Mouse (Mus musculus) midbrain, embryonic 12.5 days (tissue): ENCODE results near the gene Klf7. TPM values are rescaled to one million over a fixed set of nuclear protein-coding genes. Genes with fewer than 3 reads are reported as not detected.
"Not testable (repeated sequence)": the region's sequence is repeated elsewhere in the genome, so short reads cannot be mapped to it uniquely, and the experiment has no call there.

ENCODE experiments used
- ATAC-seq: fragments of 200-750 bp; cut with Nextera tagmentation; 2 replicates; pipeline ENCODE4 v1.8.0; 2017; ENCODE audit warnings: low read depth, moderate TSS enrichment, moderate library complexity; ENCODE audit not compliant: low FRiP score
- H3K27ac ChIP-seq: fragments of 300-500 bp; sonication (generic); replicated peaks from 2 replicates; pipeline ENCODE4 v1.5.1; 2016; ENCODE audit warnings: mild to moderate bottlenecking
- H3K27me3 ChIP-seq: fragments of 300-500 bp; sonication (generic); 2 replicates; pipeline ENCODE4 v1.6.1; 2016; ENCODE audit warnings: mild to moderate bottlenecking
- H3K36me3 ChIP-seq: fragments of 300-500 bp; sonication (generic); 2 replicates; pipeline ENCODE4 v1.6.1; 2016
- H3K4me1 ChIP-seq: fragments of 300-500 bp; sonication (generic); 2 replicates; pipeline ENCODE4 v1.6.1; 2016
- H3K4me2 ChIP-seq: fragments of 300-500 bp; sonication (generic); replicated peaks from 2 replicates; pipeline ENCODE4 v1.6.1; 2016; ENCODE audit warnings: mild to moderate bottlenecking, moderate library complexity
- H3K4me3 ChIP-seq: fragments of 300-500 bp; sonication (generic); 2 replicates; pipeline ENCODE4 v1.5.1; 2016; ENCODE audit warnings: mild to moderate bottlenecking
- H3K9ac ChIP-seq: fragments of 300-500 bp; sonication (generic); replicated peaks from 2 replicates; pipeline ENCODE4 v1.6.1; 2016; ENCODE audit warnings: mild to moderate bottlenecking, moderate library complexity
- H3K9me3 ChIP-seq: fragments of 300-500 bp; sonication (generic); 2 replicates; pipeline ENCODE4 v1.6.1; 2016; ENCODE audit warnings: mild to moderate bottlenecking
- WGBS: fragments of 180-500 bp; shearing (Covaris S2); methylation state at CpG from one replicate; pipeline ENCODE4 v1.1.7; 2016; 5-methylcytosine and 5-hydroxymethylcytosine counted together
- polyA plus RNA-seq: library from polyadenylated mRNA; unstranded; fragments of >200 nt; fragmentation: Nextera tagmentation; extraction: Ambion mirVana; gene quantifications from 2 replicates; pipeline ENCODE4 v1.2.1, GENCODE M21; 2016

Klf7 gene
- polyA plus RNA-seq, 1 experiment from 2014 or later: 40.8 TPM

DNA sequence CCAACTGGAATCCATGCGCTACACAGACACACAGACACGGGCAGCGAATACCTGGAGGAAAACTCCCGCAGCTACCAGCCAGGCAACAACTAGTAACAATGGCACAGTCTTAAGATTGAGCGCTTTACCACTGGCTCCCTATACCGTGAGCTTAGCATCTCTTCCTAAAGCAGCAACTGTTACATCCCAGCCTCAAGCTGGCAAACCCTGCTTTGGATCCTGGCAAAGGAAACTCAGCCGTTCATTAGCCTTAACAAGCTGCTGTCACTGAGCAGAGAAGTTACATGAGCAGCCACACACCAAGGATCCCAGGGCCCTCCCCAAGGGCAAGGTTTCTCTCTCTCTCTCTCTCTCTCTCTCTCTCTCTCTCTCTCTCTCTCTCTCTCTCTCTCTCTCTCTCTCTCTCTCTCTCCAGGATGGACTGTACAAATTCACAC is 2.7 kb downstream of the Klf7 start:
- Histone ChIP-seq H3K4me2 (peak overlapping the region; percentile 67), H3K27ac (peak overlapping the region; percentile 100), H3K4me1 (peaks cover 42% of the 10 kb centered on the region), H3K36me3 (no peaks in the 10 kb centered on the region), H3K9ac (peak overlapping the region; percentile 99), H3K27me3 (no peaks in the 10 kb centered on the region), H3K9me3 (no peaks in the 10 kb centered on the region), H3K4me3 (peak overlapping the region; percentile 69)
- no peak for ATAC-seq
- 17% methylated on average over 7 of the region's 7 CpGs for WGBS

DNA sequence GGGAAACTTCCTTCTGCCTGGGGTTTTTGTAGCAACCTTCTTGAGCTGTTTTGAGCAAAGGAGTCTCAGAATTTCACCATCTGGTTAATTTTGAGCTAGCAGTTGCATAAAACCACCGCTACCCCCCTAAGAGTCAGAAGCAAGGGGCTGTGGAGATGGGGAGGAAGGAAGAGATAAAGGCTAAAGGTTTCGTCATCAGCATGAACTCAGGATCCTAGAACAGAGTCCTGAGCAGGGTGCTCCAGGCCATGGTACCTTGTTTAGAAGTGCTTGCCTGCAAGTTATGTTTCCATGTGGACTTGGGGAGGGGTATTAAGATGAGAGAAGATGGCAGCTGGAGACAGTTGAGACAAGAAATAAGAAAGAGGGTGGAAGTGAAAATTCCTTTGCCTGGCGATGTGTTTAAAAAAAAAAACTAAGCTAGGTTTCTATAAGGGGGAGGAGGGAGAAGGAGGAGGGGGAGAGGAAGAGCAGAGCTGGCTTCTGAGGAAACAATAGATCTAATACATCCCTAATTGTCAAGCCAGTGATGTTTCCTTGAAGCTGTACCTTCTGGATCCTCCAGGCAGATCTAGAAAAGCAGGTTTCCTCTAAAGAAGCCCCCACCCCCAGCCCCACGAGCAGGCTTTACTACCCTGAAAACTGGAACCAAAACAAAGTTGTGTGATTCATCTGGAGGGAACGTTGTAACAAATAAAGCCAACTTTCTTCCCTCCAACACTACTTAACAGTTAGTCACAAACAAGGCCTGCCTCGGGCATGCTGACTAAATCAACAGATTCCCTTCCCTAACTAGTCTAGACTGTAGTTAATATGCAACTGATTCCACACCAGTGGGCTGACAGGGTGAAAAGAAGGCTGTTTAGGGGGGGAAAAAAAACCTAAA is 3.6 kb downstream of the Klf7 start:
- H3K36me3 ChIP-seq: no peaks in the 10 kb centered on the region
- H3K27ac ChIP-seq: peak overlapping the region; percentile 100
- no peaks in the 10 kb centered on the region for H3K27me3 ChIP-seq

DNA sequence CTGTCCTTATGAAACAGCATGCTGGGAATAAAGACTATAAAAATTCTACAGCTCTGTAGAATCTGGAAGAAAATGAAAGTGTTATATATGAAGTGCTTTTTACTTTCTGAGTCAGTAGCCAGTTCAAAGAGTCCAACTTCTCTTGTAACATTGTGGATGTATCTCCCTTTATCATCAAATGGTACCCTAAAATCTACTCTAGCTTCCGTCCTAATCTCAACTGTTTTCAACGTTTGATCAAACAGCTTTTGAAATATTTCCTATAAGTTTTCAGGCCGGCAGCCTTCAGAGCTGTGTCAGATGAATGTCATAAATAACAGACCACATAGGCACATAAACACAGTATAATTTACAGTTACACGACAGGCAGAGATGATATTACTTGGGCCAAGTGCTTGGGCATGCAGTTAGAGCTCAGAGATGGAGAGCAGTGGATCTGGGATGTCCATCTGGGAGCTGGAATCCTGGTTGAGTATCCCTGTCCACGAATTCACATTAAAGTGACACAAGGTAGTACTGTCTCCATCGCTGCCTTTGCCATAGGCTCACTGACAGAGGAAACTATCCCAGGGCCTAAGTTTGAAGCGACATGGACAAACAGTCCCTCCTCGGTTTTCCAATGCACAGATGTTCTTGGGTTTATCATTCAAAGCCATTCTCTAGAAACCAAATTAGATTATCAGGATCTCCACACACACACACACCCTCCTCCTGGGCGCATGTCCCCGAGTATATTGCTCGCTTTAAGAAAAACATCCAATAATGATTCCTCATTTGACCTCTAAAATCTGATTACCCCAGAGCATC is 4.4 kb downstream of the Klf7 start:
- peak overlapping the region; percentile 69 for H3K4me3 ChIP-seq
- ATAC-seq: no peak
- WGBS: 72% methylated on average over 11 of the region's 11 CpGs
- no peaks in the 10 kb centered on the region for H3K27me3 ChIP-seq
- H3K9ac ChIP-seq: peak overlapping the region; percentile 99; the same call in 1 of the 2 replicates
- peak overlapping the region; percentile 67 for H3K4me2 ChIP-seq
- H3K27ac ChIP-seq: peak overlapping the region; percentile 100; the same call in 1 of the 2 replicates
- no peaks in the 10 kb centered on the region for H3K9me3 ChIP-seq
- no peaks in the 10 kb centered on the region for H3K36me3 ChIP-seq
- peaks cover 42% of the 10 kb centered on the region for H3K4me1 ChIP-seq

More for the DNA sequence above, 3.6 kb downstream of the Klf7 start:
- Histone ChIP-seq H3K4me3 (peak overlapping the region; percentile 69), H3K9me3 (no peaks in the 10 kb centered on the region), H3K4me1 (peaks cover 42% of the 10 kb centered on the region), H3K4me2 (peak overlapping the region; percentile 67), H3K9ac (peak overlapping the region; percentile 99)
- ATAC-seq: no peak
- WGBS: 47% methylated on average over 6 of the region's 6 CpGs

DNA sequence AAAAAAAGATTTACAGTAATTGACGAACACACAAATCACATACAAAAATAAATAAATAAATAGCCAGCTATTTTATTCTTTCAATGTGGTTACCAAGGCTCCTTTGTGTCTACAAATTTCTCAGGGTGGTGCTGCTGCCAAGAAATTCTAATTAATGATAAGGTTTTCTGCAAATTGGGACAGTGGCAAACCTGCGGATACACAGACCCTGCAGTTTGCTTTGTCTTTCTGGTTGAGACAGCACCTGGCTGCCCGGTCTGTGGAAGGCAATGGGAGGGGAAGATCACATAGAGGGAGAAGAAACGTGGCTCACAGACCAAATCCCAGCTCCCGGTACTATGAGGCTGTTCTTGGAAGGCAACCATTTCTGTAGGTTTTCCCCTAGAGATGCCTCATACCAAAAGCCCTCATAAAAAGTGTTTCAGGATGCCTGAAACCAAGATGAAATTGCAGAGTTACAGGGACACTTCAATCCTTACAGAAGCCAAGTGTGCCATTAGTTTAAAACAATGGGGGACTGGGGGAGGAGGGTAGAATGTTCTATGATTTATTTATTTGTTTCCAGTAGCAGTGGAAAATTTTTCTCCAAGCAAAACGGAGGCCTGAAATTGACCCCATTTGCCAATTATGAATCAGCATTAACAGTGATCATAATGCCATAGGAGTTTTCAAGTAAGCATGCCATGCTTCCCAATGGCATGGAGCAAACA is 5.2 kb downstream of the Klf7 start:
- Histone ChIP-seq H3K9ac (peak overlapping the region; percentile 34; the same call in 1 of the 2 replicates), H3K4me1 (peaks cover 42% of the 10 kb centered on the region), H3K27ac (peak overlapping the region; percentile 40), H3K9me3 (no peaks in the 10 kb centered on the region), H3K27me3 (no peaks in the 10 kb centered on the region), H3K4me2 (peak overlapping the region; percentile 67), H3K4me3 (peak overlapping the region; percentile 22; the same call in 1 of the 2 replicates), H3K36me3 (no peaks in the 10 kb centered on the region)
- WGBS: 68% methylated on average over 6 of the region's 6 CpGs
- ATAC-seq: no peak

DNA sequence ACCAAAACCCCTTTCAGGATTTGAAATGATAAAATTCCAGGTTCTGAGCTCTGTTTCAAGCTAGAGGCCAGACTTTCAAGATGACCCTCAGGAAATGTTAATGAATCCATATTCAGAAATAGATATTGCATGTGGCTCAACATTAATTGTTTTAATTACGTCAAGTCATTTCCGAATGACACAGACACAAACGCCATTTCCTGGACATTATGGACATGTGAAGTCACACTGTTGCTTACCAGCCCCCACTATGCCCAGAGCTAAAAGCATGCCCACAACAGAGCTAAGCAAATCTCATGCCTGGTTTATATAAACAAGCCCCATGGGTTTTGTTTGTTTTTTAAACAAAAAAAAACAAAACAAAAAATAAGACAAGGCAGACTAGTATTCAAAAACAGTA is 7.5 kb downstream of the Klf7 start:
- Histone ChIP-seq H3K27ac (no peak overlapping the region), H3K4me3 (no peak overlapping the region), H3K4me1 (peaks cover 44% of the 10 kb centered on the region), H3K27me3 (no peaks in the 10 kb centered on the region), H3K4me2 (no peak overlapping the region), H3K9ac (no peak overlapping the region), H3K9me3 (no peaks in the 10 kb centered on the region), H3K36me3 (no peaks in the 10 kb centered on the region)
- 87% methylated on average over 3 of the region's 3 CpGs for WGBS
- ATAC-seq: no peak

DNA sequence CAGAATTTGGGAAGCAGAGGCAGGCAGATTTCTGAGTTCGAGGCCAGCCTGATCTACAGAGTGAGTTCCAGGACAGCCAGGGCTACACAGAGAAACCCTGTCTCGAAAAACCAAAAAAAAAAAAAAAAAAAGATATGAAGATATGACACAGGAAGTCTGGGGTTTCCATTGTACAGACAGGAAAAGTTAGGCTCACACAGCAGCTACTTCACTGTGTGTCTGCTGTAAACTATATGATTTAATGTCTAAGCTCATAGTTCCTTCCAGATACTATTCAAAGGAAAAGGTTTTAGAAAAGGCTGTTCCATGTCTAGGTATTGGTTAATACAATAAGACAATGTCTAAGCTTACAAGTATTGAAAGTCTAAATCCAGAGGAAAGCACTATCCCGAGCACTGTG is 13.4 kb downstream of the Klf7 start:
- H3K9ac ChIP-seq, H3K4me3 ChIP-seq, H3K27ac ChIP-seq, H3K27me3 ChIP-seq, H3K36me3 ChIP-seq, H3K9me3 ChIP-seq, ATAC-seq, H3K4me2 ChIP-seq: not testable (repeated sequence)
- H3K4me1 ChIP-seq: peaks cover 18% of the 10 kb centered on the region
- 85% methylated on average over 3 of the region's 3 CpGs for WGBS

DNA sequence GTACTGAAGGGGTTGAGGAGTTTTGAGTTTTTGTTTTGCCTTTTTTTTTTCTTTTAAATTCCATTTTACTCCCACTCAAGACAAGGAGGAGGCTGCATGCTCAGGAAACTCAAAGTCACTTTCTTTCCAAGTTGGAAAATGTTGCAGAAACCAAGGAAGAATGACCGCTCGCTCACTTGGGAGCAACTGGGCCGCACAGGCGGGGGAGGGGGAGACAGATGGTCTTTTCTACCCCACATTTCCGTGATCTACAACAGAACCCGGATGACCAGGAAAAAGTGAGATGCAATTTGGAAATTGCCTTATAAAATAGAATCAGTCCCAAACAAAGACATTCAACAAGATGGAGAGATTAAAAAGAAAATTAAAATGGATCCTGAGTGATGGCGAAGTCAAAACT is 14.6 kb downstream of the Klf7 start:
- Histone ChIP-seq H3K36me3 (no peaks in the 10 kb centered on the region; the same call in 1 of the 2 replicates), H3K9me3 (no peaks in the 10 kb centered on the region), H3K9ac (no peak overlapping the region), H3K4me2 (no peak overlapping the region), H3K4me3 (no peak overlapping the region), H3K27me3 (no peaks in the 10 kb centered on the region), H3K4me1 (peaks cover 18% of the 10 kb centered on the region), H3K27ac (no peak overlapping the region)
- ATAC-seq: no peak
- 64% methylated on average over 7 of the region's 7 CpGs for WGBS

DNA sequence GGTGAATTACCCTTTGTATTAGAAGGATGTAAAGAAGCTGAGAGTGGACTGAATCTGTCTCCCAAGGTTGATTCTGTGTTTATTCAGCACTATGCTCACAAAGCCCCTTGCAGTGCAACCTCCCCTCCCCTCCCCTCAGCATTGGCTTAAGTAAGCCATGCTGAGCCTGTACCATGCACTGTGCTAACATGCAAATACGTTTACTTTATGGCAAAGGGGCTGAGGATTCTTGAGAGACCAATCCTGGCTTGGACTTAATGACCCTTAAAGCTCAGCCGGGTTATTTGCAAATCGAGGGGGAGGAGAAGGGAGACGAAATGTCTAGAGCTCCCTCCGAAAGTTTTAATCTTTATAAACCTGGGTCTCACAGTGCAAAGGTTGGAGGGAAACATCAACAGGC is 16.0 kb downstream of the Klf7 start:
- Histone ChIP-seq H3K27ac (peak overlapping the region; percentile 35; the same call in 1 of the 2 replicates), H3K4me1 (peaks cover 19% of the 10 kb centered on the region), H3K9ac (no peak overlapping the region), H3K27me3 (no peaks in the 10 kb centered on the region), H3K36me3 (no peaks in the 10 kb centered on the region; the same call in 1 of the 2 replicates), H3K4me2 (peak overlapping the region; percentile 16; the same call in 1 of the 2 replicates), H3K4me3 (no peak overlapping the region), H3K9me3 (no peaks in the 10 kb centered on the region)
- WGBS: 31% methylated on average over 5 of the region's 5 CpGs
- ATAC-seq: peak; percentile 54; the same call in 1 of the 2 replicates

DNA sequence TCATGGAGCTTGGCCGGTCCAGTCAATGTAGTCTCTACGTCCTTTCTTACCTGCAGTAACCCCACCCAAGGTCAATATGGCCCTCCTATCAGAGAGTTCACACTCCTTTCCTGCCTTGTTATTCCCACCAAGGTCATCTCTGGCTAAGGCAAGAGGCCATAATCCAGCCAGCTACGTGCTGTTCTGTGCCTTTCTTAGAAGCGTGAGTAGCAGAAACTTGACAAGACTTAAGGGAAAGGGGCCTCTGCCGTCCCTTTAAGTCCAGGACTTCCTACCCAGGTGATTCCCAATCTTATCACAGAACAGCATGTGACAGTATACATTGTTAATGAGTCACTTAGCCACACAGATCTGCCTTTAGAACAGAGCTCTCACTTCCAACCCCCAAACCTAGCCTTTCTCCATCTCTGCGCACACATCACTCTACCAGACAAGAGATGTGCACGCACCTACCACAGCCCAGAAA is 16.9 kb downstream of the Klf7 start:
- H3K4me3 ChIP-seq: no peak overlapping the region
- no peaks in the 10 kb centered on the region for H3K9me3 ChIP-seq
- H3K27me3 ChIP-seq: no peaks in the 10 kb centered on the region
- no peak overlapping the region for H3K27ac ChIP-seq
- WGBS: 92% methylated on average over 7 of the region's 7 CpGs
- peaks cover 22% of the 10 kb centered on the region for H3K4me1 ChIP-seq
- no peak for ATAC-seq
- no peak overlapping the region for H3K4me2 ChIP-seq
- H3K9ac ChIP-seq: no peak overlapping the region
- no peaks in the 10 kb centered on the region; the same call in 1 of the 2 replicates for H3K36me3 ChIP-seq

DNA sequence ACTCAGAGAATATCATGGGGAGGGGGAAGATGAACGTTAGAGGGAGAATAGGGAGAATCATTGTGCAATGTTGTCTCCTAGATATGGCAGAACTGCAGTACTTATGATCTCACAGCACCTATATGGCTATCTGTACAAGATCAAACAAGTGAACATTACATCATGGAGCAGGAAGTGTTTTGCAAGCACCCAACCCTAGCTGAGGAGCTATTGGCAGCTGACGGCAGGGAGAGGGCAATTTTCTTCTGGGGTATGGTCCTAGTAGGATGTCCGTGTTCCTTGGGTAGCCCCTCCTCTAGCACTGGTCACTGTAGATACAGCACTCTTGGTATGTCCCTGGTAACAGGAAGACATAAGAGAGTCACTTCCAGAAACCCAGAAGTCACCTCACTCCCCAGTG is 17.4 kb downstream of the Klf7 start:
- Histone ChIP-seq H3K36me3 (no peaks in the 10 kb centered on the region; the same call in none of the 2 replicates), H3K4me2 (no peak overlapping the region), H3K9me3 (no peaks in the 10 kb centered on the region), H3K9ac (no peak overlapping the region), H3K27me3 (no peaks in the 10 kb centered on the region), H3K4me1 (peaks cover 25% of the 10 kb centered on the region), H3K27ac (no peak overlapping the region), H3K4me3 (no peak overlapping the region)
- 90% methylated on average over 3 of the region's 3 CpGs for WGBS
- no peak for ATAC-seq

DNA sequence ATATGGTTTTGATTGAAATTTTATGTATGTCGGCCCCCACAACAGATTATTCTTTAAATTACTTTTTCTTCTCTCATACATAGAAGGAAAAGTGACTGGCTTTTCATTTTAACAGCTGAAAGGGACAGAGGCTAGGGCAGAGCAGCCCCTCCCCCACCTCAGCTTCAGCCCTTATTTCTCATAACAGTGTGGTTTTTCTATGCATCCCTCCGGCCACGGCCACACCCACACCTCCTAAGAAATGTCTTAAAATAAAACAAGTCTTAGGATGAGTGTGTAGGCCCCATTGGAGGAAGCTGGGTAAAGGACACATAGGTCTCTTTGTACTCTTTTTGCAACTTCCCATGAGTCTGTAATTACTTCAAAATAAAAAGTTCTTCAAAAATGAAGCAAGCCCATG is 20.8 kb downstream of the Klf7 start:
- ATAC-seq: no peak
- H3K4me2 ChIP-seq: no peak overlapping the region
- no peaks in the 10 kb centered on the region for H3K9me3 ChIP-seq
- H3K27ac ChIP-seq: no peak overlapping the region
- no peak overlapping the region for H3K9ac ChIP-seq
- no peak overlapping the region for H3K4me3 ChIP-seq
- no peaks in the 10 kb centered on the region; the same call in none of the 2 replicates for H3K36me3 ChIP-seq
- 65% methylated on average over 3 of the region's 3 CpGs for WGBS
- H3K4me1 ChIP-seq: peaks cover 28% of the 10 kb centered on the region
- H3K27me3 ChIP-seq: no peaks in the 10 kb centered on the region
